Mouse (Mus musculus): ENCODE data around the gene Itpa. TPM values are rescaled to one million over a fixed set of nuclear protein-coding genes. Genes with fewer than 3 reads are reported as not detected.

Gene Itpa
- polyA plus RNA-seq (2012) = 0.41 and 1.0 TPM in 2 replicates

- peaks cover 69% of the 10 kb centered on the region for H3K4me1 ChIP-seq (ENCODE audit: control insufficient read depth)
- TF ChIP-seq GATA1 (IDR thresholded peaks at IDR 0.05; ENCODE audit: low read length) (0 out of 2 replicates have a peak, but pooled peaks have one; percentile 29), TAL1 (IDR thresholded peaks at IDR 0.05; ENCODE audit: low read length) (no peak)
- H3K27me3 ChIP-seq (ENCODE audit: control insufficient read depth) = no peaks in the 10 kb centered on the region
- H3K4me3 ChIP-seq (replicated peaks) = peak within 1 kb of the TSS; percentile 72
- H3K36me3 ChIP-seq (ENCODE audit: control insufficient read depth) = peaks cover 41% of the 10 kb centered on the region
- H3K9me3 ChIP-seq (ENCODE audit: control insufficient read depth, low read length) = no peaks in the 10 kb centered on the region
Observed at GRCm38 (mm10) chr2:130667559-130667958, at the start of gene Itpa. Gene Itpa, plus strand, starts transcription at chr2:130667610.

- no peaks in the 10 kb centered on the region for H3K9me3 ChIP-seq (ENCODE audit: control insufficient read depth, low read length)
- H3K4me3 ChIP-seq (replicated peaks) = no peak overlapping the region
- H3K36me3 ChIP-seq (ENCODE audit: control insufficient read depth) = peaks cover 74% of the 10 kb centered on the region
- no peaks in the 10 kb centered on the region for H3K27me3 ChIP-seq (ENCODE audit: control insufficient read depth)
- no peaks in the 10 kb centered on the region for H3K4me1 ChIP-seq (ENCODE audit: control insufficient read depth)
- TF ChIP-seq GATA1 (IDR thresholded peaks at IDR 0.05; ENCODE audit: low read length) (no peak), TAL1 (IDR thresholded peaks at IDR 0.05; ENCODE audit: low read length) (no peak)
Observed at GRCm38 (mm10) chr2:130618972-130619371, 48.4 kb upstream of the Itpa start.

DNA sequence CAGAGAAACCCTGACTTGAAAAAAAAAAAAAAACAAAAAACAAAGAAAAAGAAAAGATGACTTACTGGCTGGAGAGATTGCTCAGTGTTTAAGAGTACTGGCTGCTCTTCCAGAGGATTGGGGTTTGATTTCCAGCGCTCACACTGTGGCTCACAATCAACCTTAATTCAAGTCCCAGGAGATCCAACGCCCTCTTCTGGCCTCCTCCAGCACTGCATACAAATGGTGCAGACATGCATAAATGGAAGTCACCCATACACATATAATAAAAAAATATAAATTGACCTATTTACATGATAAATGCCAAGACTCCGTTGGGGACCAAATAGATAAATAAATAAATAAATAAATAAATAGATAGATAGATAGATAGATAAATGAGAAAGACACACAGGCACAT, 39.0 kb upstream of the Itpa start:
- TF ChIP-seq TAL1 (IDR thresholded peaks at IDR 0.05; ENCODE audit: low read length) = no peak
- TF ChIP-seq GATA1 (IDR thresholded peaks at IDR 0.05; ENCODE audit: low read length) = no peak
- peaks cover 25% of the 10 kb centered on the region for H3K4me1 ChIP-seq (ENCODE audit: control insufficient read depth)
- peaks cover 17% of the 10 kb centered on the region for H3K27me3 ChIP-seq (ENCODE audit: control insufficient read depth)
- H3K36me3 ChIP-seq (ENCODE audit: control insufficient read depth) = peaks cover 40% of the 10 kb centered on the region
- H3K9me3 ChIP-seq (ENCODE audit: control insufficient read depth, low read length) = no peaks in the 10 kb centered on the region
- peak overlapping the region; percentile 99 for H3K4me3 ChIP-seq (replicated peaks)

DNA sequence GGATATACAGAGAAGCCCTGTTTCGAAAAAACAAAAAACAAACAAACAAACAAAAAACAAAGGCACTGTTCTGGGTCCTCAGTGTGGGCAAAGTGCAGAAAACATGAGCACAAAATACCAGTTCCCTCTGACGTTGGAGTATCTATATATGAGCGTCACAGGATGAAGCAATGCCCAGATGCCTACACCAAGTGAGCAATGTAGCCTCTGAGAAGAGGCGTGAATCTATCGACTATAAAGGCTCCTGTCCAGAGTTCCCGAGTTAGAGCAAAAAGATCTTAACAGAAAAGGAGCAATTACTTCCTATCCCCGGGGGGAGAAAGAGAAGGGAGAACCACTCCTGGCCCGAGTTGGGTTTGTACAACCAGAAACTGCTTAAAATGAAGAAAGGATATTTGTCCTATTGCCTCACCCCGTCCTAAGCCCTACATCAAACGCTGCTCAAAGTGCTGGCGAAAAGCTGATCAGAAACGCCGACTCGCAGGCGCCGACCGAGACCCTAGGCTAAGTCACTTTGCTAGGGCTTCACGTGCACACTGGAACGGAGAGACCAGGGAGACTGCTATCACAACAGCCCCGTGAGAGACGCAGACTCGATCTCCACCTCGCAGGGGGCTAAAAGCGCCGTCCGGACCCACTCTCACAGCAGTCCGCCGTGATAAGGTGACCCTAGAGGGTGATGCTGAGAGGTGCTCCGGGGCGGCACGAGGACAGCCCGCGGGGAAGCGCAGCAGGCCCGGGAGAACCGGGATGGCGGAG, 38.2 kb upstream of the Itpa start:
- Histone ChIP-seq H3K4me1 (ENCODE audit: control insufficient read depth) (peaks cover 29% of the 10 kb centered on the region), H3K27me3 (ENCODE audit: control insufficient read depth) (peaks cover 25% of the 10 kb centered on the region), H3K36me3 (ENCODE audit: control insufficient read depth) (peaks cover 34% of the 10 kb centered on the region), H3K9me3 (ENCODE audit: control insufficient read depth, low read length) (peaks cover 3% of the 10 kb centered on the region; the same call in 1 of the 2 replicates), H3K4me3 (replicated peaks) (peak overlapping the region; percentile 99)
- no peak for TF ChIP-seq TAL1 (IDR thresholded peaks at IDR 0.05; ENCODE audit: low read length)
- no peak for TF ChIP-seq GATA1 (IDR thresholded peaks at IDR 0.05; ENCODE audit: low read length)

- Histone ChIP-seq H3K36me3 (ENCODE audit: control insufficient read depth) (peaks cover 32% of the 10 kb centered on the region), H3K27me3 (ENCODE audit: control insufficient read depth) (peaks cover 31% of the 10 kb centered on the region), H3K4me3 (replicated peaks) (peak within 1 kb of the TSS; percentile 99), H3K4me1 (ENCODE audit: control insufficient read depth) (peaks cover 34% of the 10 kb centered on the region), H3K9me3 (ENCODE audit: control insufficient read depth, low read length) (peaks cover 9% of the 10 kb centered on the region; the same call in 1 of the 2 replicates)
- TF ChIP-seq GATA1 (IDR thresholded peaks at IDR 0.05; ENCODE audit: low read length) = no peak
- no peak for TF ChIP-seq TAL1 (IDR thresholded peaks at IDR 0.05; ENCODE audit: low read length)
Observed at GRCm38 (mm10) chr2:130629839-130630203, 37.6 kb upstream of the Itpa start, which contains the start of the genes Fastkd5 and Ubox5. Gene Fastkd5, minus strand, starts transcription at chr2:130630027. Gene Ubox5, minus strand, starts transcription at chr2:130630038.

DNA sequence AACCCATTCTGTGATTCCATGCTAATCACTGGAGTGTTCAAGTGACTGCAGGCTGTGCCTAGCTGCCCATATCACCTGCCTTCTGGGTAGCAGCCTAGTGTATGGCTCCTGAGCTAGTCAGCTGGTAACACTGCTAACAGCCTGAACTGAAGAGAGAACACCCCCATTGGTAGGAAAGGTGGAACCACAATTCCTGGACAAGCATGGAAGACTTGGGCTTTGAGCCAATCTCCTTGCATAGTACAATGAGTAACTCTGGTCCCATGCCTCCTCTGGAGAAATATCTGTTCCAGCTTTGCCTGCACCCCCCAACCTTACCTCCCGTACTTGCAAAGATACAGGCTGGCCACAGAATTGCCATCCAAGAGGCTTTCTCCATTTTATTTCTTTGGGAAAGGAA, 35.0 kb upstream of the Itpa start:
- TF ChIP-seq GATA1 (IDR thresholded peaks at IDR 0.05; ENCODE audit: low read length) = no peak
- H3K27me3 ChIP-seq (ENCODE audit: control insufficient read depth) = peaks cover 57% of the 10 kb centered on the region
- no peak overlapping the region for H3K4me3 ChIP-seq (replicated peaks)
- peaks cover 16% of the 10 kb centered on the region; the same call in 1 of the 2 replicates for H3K9me3 ChIP-seq (ENCODE audit: control insufficient read depth, low read length)
- H3K36me3 ChIP-seq (ENCODE audit: control insufficient read depth) = peaks cover 10% of the 10 kb centered on the region
- peaks cover 44% of the 10 kb centered on the region for H3K4me1 ChIP-seq (ENCODE audit: control insufficient read depth)

- H3K36me3 ChIP-seq (ENCODE audit: control insufficient read depth) = peaks cover 4% of the 10 kb centered on the region
- H3K4me3 ChIP-seq (replicated peaks) = no peak overlapping the region
- H3K27me3 ChIP-seq (ENCODE audit: control insufficient read depth) = peaks cover 63% of the 10 kb centered on the region
- TF ChIP-seq TAL1 (IDR thresholded peaks at IDR 0.05; ENCODE audit: low read length) (no peak), GATA1 (IDR thresholded peaks at IDR 0.05; ENCODE audit: low read length) (no peak)
- peaks cover 40% of the 10 kb centered on the region for H3K4me1 ChIP-seq (ENCODE audit: control insufficient read depth)
- peaks cover 16% of the 10 kb centered on the region; the same call in 1 of the 2 replicates for H3K9me3 ChIP-seq (ENCODE audit: control insufficient read depth, low read length)
Observed at GRCm38 (mm10) chr2:130632887-130633675, 34.3 kb upstream of the Itpa start.

GRCm38 (mm10) chr2:130634006-130634738, 33.2 kb upstream of the Itpa start:
- peaks cover 2% of the 10 kb centered on the region for H3K36me3 ChIP-seq (ENCODE audit: control insufficient read depth)
- TF ChIP-seq TAL1 (IDR thresholded peaks at IDR 0.05; ENCODE audit: low read length) = no peak
- TF ChIP-seq GATA1 (IDR thresholded peaks at IDR 0.05; ENCODE audit: low read length) = no peak
- H3K9me3 ChIP-seq (ENCODE audit: control insufficient read depth, low read length) = peaks cover 16% of the 10 kb centered on the region; the same call in 1 of the 2 replicates
- H3K27me3 ChIP-seq (ENCODE audit: control insufficient read depth) = peaks cover 74% of the 10 kb centered on the region
- H3K4me3 ChIP-seq (replicated peaks) = no peak overlapping the region
- H3K4me1 ChIP-seq (ENCODE audit: control insufficient read depth) = peaks cover 30% of the 10 kb centered on the region
